Mouse (Mus musculus): Measurements from ENCODE around the gene Them5. TPM values are rescaled to one million over a fixed set of nuclear protein-coding genes. Genes with fewer than 3 reads are reported as not detected.

The Them5 gene
- polyA plus RNA-seq, 1 experiment: 0.35 TPM

GRCm38 (mm10) chr3:94348146-94348545 is 6.2 kb downstream of the Them5 start:
- Histone ChIP-seq H3K4me1 (replicated peaks; ENCODE audit: control insufficient read depth, insufficient read depth, low read length) (peaks cover 7% of the 10 kb centered on the region), H3K4me3 (ENCODE audit: control insufficient read depth, insufficient read depth, low read length) (no peak overlapping the region), H3K27ac (ENCODE audit: control insufficient read depth, insufficient read depth, low read length) (no peak overlapping the region), H3K36me3 (ENCODE audit: control insufficient read depth, insufficient read depth, low read length) (no peaks in the 10 kb centered on the region), H3K27me3 (ENCODE audit: control insufficient read depth, insufficient read depth, low read length) (no peaks in the 10 kb centered on the region; the same call in 1 of the 2 replicates)
- no peak for DNase-seq
- TF ChIP-seq POLR2A (IDR thresholded peaks at IDR 0.05; ENCODE audit: control insufficient read depth, extremely low read depth, insufficient read depth, low read length, poor library complexity): no peak
- no peak for TF ChIP-seq CTCF (IDR thresholded peaks at IDR 0.05; ENCODE audit: borderline replicate concordance, control insufficient read depth, extremely low read depth, insufficient read depth, low read length, poor library complexity)
- WGBS: 66% methylated on average over 2 of the region's 2 CpGs

GRCm38 (mm10) chr3:94360812-94361211 is 18.9 kb downstream of the Them5 start:
- H3K27ac ChIP-seq (ENCODE audit: control insufficient read depth, insufficient read depth, low read length): no peak overlapping the region
- 3% methylated on average over 1 of the region's 1 CpGs for WGBS
- TF ChIP-seq POLR2A (IDR thresholded peaks at IDR 0.05; ENCODE audit: control insufficient read depth, extremely low read depth, insufficient read depth, low read length, poor library complexity) (no peak), CTCF (IDR thresholded peaks at IDR 0.05; ENCODE audit: borderline replicate concordance, control insufficient read depth, extremely low read depth, insufficient read depth, low read length, poor library complexity) (no peak)
- no peak overlapping the region for H3K4me3 ChIP-seq (ENCODE audit: control insufficient read depth, insufficient read depth, low read length)
- DNase-seq: no peak
- H3K4me1 ChIP-seq (replicated peaks; ENCODE audit: control insufficient read depth, insufficient read depth, low read length): peaks cover 7% of the 10 kb centered on the region
- no peaks in the 10 kb centered on the region for H3K27me3 ChIP-seq (ENCODE audit: control insufficient read depth, insufficient read depth, low read length)
- H3K36me3 ChIP-seq (ENCODE audit: control insufficient read depth, insufficient read depth, low read length): peaks cover 14% of the 10 kb centered on the region

GRCm38 (mm10) chr3:94362138-94362537 is 20.2 kb downstream of the Them5 start, which contains the start of gene C2cd4d:
Gene C2cd4d, plus strand, starts transcription at chr3:94362438.
- Histone ChIP-seq H3K27me3 (ENCODE audit: control insufficient read depth, insufficient read depth, low read length) (no peaks in the 10 kb centered on the region), H3K4me3 (ENCODE audit: control insufficient read depth, insufficient read depth, low read length) (no peak within 1 kb of the TSS), H3K27ac (ENCODE audit: control insufficient read depth, insufficient read depth, low read length) (no peak within 1 kb of the TSS)

GRCm38 (mm10) chr3:94363291-94364153 is 21.6 kb downstream of the Them5 start:
- TF ChIP-seq CTCF (IDR thresholded peaks at IDR 0.05; ENCODE audit: borderline replicate concordance, control insufficient read depth, extremely low read depth, insufficient read depth, low read length, poor library complexity): no peak
- TF ChIP-seq POLR2A (IDR thresholded peaks at IDR 0.05; ENCODE audit: control insufficient read depth, extremely low read depth, insufficient read depth, low read length, poor library complexity): no peak
- Histone ChIP-seq H3K4me3 (ENCODE audit: control insufficient read depth, insufficient read depth, low read length) (peak overlapping the region; percentile 4; the same call in 1 of the 2 replicates), H3K27me3 (ENCODE audit: control insufficient read depth, insufficient read depth, low read length) (no peaks in the 10 kb centered on the region), H3K27ac (ENCODE audit: control insufficient read depth, insufficient read depth, low read length) (no peak overlapping the region), H3K36me3 (ENCODE audit: control insufficient read depth, insufficient read depth, low read length) (peaks cover 22% of the 10 kb centered on the region), H3K4me1 (replicated peaks; ENCODE audit: control insufficient read depth, insufficient read depth, low read length) (peaks cover 13% of the 10 kb centered on the region)
- no peak for DNase-seq
- 19% methylated on average over 97 of the region's 97 CpGs for WGBS

More at GRCm38 (mm10) chr3:94362138-94362537, 20.2 kb downstream of the Them5 start, which contains the start of gene C2cd4d:
- WGBS: 89% methylated on average over 7 of the region's 7 CpGs
- no peak for DNase-seq
- TF ChIP-seq CTCF (IDR thresholded peaks at IDR 0.05; ENCODE audit: borderline replicate concordance, control insufficient read depth, extremely low read depth, insufficient read depth, low read length, poor library complexity) (no peak), POLR2A (IDR thresholded peaks at IDR 0.05; ENCODE audit: control insufficient read depth, extremely low read depth, insufficient read depth, low read length, poor library complexity) (no peak)
- peaks cover 22% of the 10 kb centered on the region for H3K36me3 ChIP-seq (ENCODE audit: control insufficient read depth, insufficient read depth, low read length)
- peaks cover 7% of the 10 kb centered on the region for H3K4me1 ChIP-seq (replicated peaks; ENCODE audit: control insufficient read depth, insufficient read depth, low read length)

- Histone ChIP-seq H3K27ac (ENCODE audit: control insufficient read depth, insufficient read depth, low read length) (no peak overlapping the region), H3K27me3 (ENCODE audit: control insufficient read depth, insufficient read depth, low read length) (no peaks in the 10 kb centered on the region), H3K4me3 (ENCODE audit: control insufficient read depth, insufficient read depth, low read length) (no peak overlapping the region), H3K4me1 (replicated peaks; ENCODE audit: control insufficient read depth, insufficient read depth, low read length) (peaks cover 16% of the 10 kb centered on the region), H3K36me3 (ENCODE audit: control insufficient read depth, insufficient read depth, low read length) (peaks cover 22% of the 10 kb centered on the region)
- DNase-seq: no peak
- 17% methylated on average over 23 of the region's 23 CpGs for WGBS
- TF ChIP-seq POLR2A (IDR thresholded peaks at IDR 0.05; ENCODE audit: control insufficient read depth, extremely low read depth, insufficient read depth, low read length, poor library complexity): no peak
- 0 out of 2 replicates have a peak, but pooled peaks have one; percentile 15 for TF ChIP-seq CTCF (IDR thresholded peaks at IDR 0.05; ENCODE audit: borderline replicate concordance, control insufficient read depth, extremely low read depth, insufficient read depth, low read length, poor library complexity)
These were observed 22.2 kb downstream of the Them5 start for GRCm38 (mm10) chr3:94364154-94364526.

- Histone ChIP-seq H3K4me1 (replicated peaks; ENCODE audit: control insufficient read depth, insufficient read depth, low read length) (peaks cover 27% of the 10 kb centered on the region), H3K4me3 (ENCODE audit: control insufficient read depth, insufficient read depth, low read length) (no peak overlapping the region), H3K36me3 (ENCODE audit: control insufficient read depth, insufficient read depth, low read length) (peaks cover 22% of the 10 kb centered on the region), H3K27ac (ENCODE audit: control insufficient read depth, insufficient read depth, low read length) (no peak overlapping the region), H3K27me3 (ENCODE audit: control insufficient read depth, insufficient read depth, low read length) (no peaks in the 10 kb centered on the region)
- DNase-seq: peak; percentile 82
- WGBS: 32% methylated on average over 3 of the region's 3 CpGs
- TF ChIP-seq POLR2A (IDR thresholded peaks at IDR 0.05; ENCODE audit: control insufficient read depth, extremely low read depth, insufficient read depth, low read length, poor library complexity) (no peak), CTCF (IDR thresholded peaks at IDR 0.05; ENCODE audit: borderline replicate concordance, control insufficient read depth, extremely low read depth, insufficient read depth, low read length, poor library complexity) (peak; percentile 69; the same call in 1 of the 2 replicates)
These were observed 24.9 kb downstream of the Them5 start for GRCm38 (mm10) chr3:94366761-94367160.
